Mouse (Mus musculus) ovary, postnatal 36 days (tissue): ENCODE results near the gene Ncoa7.

Experiments
- DNase-seq: peaks from one replicate; pipeline ENCODE4 v3.0.0; 2022; ENCODE audit warnings: low spot score, mixed read lengths

Gene Ncoa7

GRCm38 (mm10) chr10:30745238-30745974 lies 57.7 kb downstream of the Ncoa7 start:
- DNase-seq = no peak

GRCm38 (mm10) chr10:30743275-30743674 lies 59.9 kb downstream of the Ncoa7 start:
- DNase-seq = no peak

GRCm38 (mm10) chr10:30738403-30738802 lies 64.7 kb downstream of the Ncoa7 start:
- DNase-seq = no peak

GRCm38 (mm10) chr10:30737323-30737722 lies 65.8 kb downstream of the Ncoa7 start:
- DNase-seq = no peak

GRCm38 (mm10) chr10:30733148-30733785 lies 69.9 kb downstream of the Ncoa7 start:
- DNase-seq = no peak

- peak; percentile 29 for DNase-seq
These were observed 71.7 kb downstream of the Ncoa7 start for GRCm38 (mm10) chr10:30731321-30731914.

- no peak for DNase-seq
These were observed 72.3 kb downstream of the Ncoa7 start for GRCm38 (mm10) chr10:30730791-30731190.

- no peak for DNase-seq
These were observed 73.7 kb downstream of the Ncoa7 start for GRCm38 (mm10) chr10:30729157-30730096.

GRCm38 (mm10) chr10:30723014-30723413 lies 80.1 kb downstream of the Ncoa7 start:
- DNase-seq = no peak

- DNase-seq = no peak
These were observed 82.6 kb downstream of the Ncoa7 start for GRCm38 (mm10) chr10:30720556-30720955.

- no peak for DNase-seq
These were observed 83.2 kb downstream of the Ncoa7 start for GRCm38 (mm10) chr10:30719947-30720346.

GRCm38 (mm10) chr10:30718703-30719340 lies 84.3 kb downstream of the Ncoa7 start:
- DNase-seq = no peak

GRCm38 (mm10) chr10:30716171-30716570 lies 87.0 kb downstream of the Ncoa7 start:
- DNase-seq = no peak

- no peak for DNase-seq
These were observed 90.6 kb downstream of the Ncoa7 start for GRCm38 (mm10) chr10:30712540-30712939.

- no peak for DNase-seq
These were observed 93.2 kb downstream of the Ncoa7 start for GRCm38 (mm10) chr10:30709846-30710403.

- DNase-seq = no peak
These were observed 95.1 kb downstream of the Ncoa7 start for GRCm38 (mm10) chr10:30708039-30708438.

GRCm38 (mm10) chr10:30702663-30703062 lies 100.5 kb downstream of the Ncoa7 start:
- no peak for DNase-seq

GRCm38 (mm10) chr10:30686862-30687261 lies 116.3 kb downstream of the Ncoa7 start:
- DNase-seq = no peak

GRCm38 (mm10) chr10:30683449-30683848 lies 119.7 kb downstream of the Ncoa7 start:
- no peak for DNase-seq

- DNase-seq = no peak
These were observed 123.4 kb downstream of the Ncoa7 start for GRCm38 (mm10) chr10:30679756-30680155.

- no peak for DNase-seq
These were observed 125.1 kb downstream of the Ncoa7 start for GRCm38 (mm10) chr10:30678051-30678450.
